Mouse (Mus musculus): ENCODE results near the gene A930002H24Rik.
A peak's percentile ranks its signal among the peaks of the same experiment; 100 is the strongest.
"Not testable (repeated sequence)": the region's sequence is repeated elsewhere in the genome, so short reads cannot be mapped to it uniquely, and the experiment has no call there.

A930002H24Rik gene

GRCm38 (mm10) chr17:63863647-63864149, at the start of gene A930002H24Rik:
A930002H24Rik (minus strand) TSS chr17:63863791.
- DNase-seq: peak; percentile 87 to 90

- DNase-seq: no peak
Observed at GRCm38 (mm10) chr17:63909297-63909696, 45.7 kb upstream of the A930002H24Rik start.

GRCm38 (mm10) chr17:63897050-63897449, 33.5 kb upstream of the A930002H24Rik start:
- no peak for DNase-seq

- DNase-seq: no peak
Observed at GRCm38 (mm10) chr17:63895829-63896228, 32.2 kb upstream of the A930002H24Rik start.

- DNase-seq: no peak
Observed at GRCm38 (mm10) chr17:63890611-63891010, 27.0 kb upstream of the A930002H24Rik start.

- no peak for DNase-seq
Observed at GRCm38 (mm10) chr17:63886988-63887387, 23.4 kb upstream of the A930002H24Rik start.

GRCm38 (mm10) chr17:63880009-63880408, 16.4 kb upstream of the A930002H24Rik start:
- DNase-seq: no peak

- no peak for DNase-seq
Observed at GRCm38 (mm10) chr17:63878889-63879288, 15.3 kb upstream of the A930002H24Rik start.

- DNase-seq: no peak
Observed at GRCm38 (mm10) chr17:63871773-63872172, 8.2 kb upstream of the A930002H24Rik start.

GRCm38 (mm10) chr17:63864171-63864571, 580 bp upstream of the A930002H24Rik start:
- no peak for DNase-seq

GRCm38 (mm10) chr17:63863012-63863630, 470 bp downstream of the A930002H24Rik start, which contains the start of gene Fer:
Fer (plus strand) TSS chr17:63863062.
- no peak for DNase-seq

- no peak for DNase-seq
Observed at GRCm38 (mm10) chr17:63862399-63862798, 1.2 kb downstream of the A930002H24Rik start.

- no peak for DNase-seq
Observed at GRCm38 (mm10) chr17:63860988-63861387, 2.6 kb downstream of the A930002H24Rik start.

- no peak for DNase-seq
Observed at GRCm38 (mm10) chr17:63857023-63857544, 6.5 kb downstream of the A930002H24Rik start.

GRCm38 (mm10) chr17:63850016-63850415, 13.6 kb downstream of the A930002H24Rik start:
- DNase-seq: peak; percentile 7 to 24

- peak; percentile 27 to 43 for DNase-seq
Observed at GRCm38 (mm10) chr17:63849566-63849965, 14.0 kb downstream of the A930002H24Rik start.

GRCm38 (mm10) chr17:63849151-63849550, 14.4 kb downstream of the A930002H24Rik start:
- DNase-seq: no peak

- not testable (repeated sequence) for DNase-seq
Observed at GRCm38 (mm10) chr17:63845766-63846165, 17.8 kb downstream of the A930002H24Rik start.

- DNase-seq: no peak
Observed at GRCm38 (mm10) chr17:63844936-63845335, 18.7 kb downstream of the A930002H24Rik start.

- DNase-seq: no peak
Observed at GRCm38 (mm10) chr17:63842226-63842625, 21.4 kb downstream of the A930002H24Rik start.

- no peak for DNase-seq
Observed at GRCm38 (mm10) chr17:63839636-63840269, 23.8 kb downstream of the A930002H24Rik start.

- DNase-seq: no peak
Observed at GRCm38 (mm10) chr17:63838144-63838543, 25.4 kb downstream of the A930002H24Rik start.

GRCm38 (mm10) chr17:63836641-63837040, 26.9 kb downstream of the A930002H24Rik start:
- no peak for DNase-seq

GRCm38 (mm10) chr17:63836223-63836622, 27.4 kb downstream of the A930002H24Rik start:
- no peak for DNase-seq

Measured in spleen, adult 18-20 months (tissue).